Mouse (Mus musculus) yolk sac, embryonic 10.5 days (tissue): ENCODE results near the gene Pfkl.
"Not testable (repeated sequence)": the region's sequence is repeated elsewhere in the genome, so short reads cannot be mapped to it uniquely, and the experiment has no call there.

Source experiments
- DNase-seq: peaks from one replicate; pipeline ENCODE4 v3.0.0-alpha.2; 2017; ENCODE audit warnings: low spot score

The Pfkl gene

GRCm38 (mm10) chr10:77971709-77972553 is 38.0 kb downstream of the Pfkl start:
- no peak for DNase-seq

GRCm38 (mm10) chr10:77971191-77971590 is 38.7 kb downstream of the Pfkl start:
- DNase-seq = no peak

- no peak for DNase-seq
Measured at GRCm38 (mm10) chr10:77970481-77970880, 39.4 kb downstream of the Pfkl start, which contains the start of gene Trpm2. Gene Trpm2 (minus strand): TSS chr10:77970563.

GRCm38 (mm10) chr10:77969973-77970325 is 39.9 kb downstream of the Pfkl start:
- no peak for DNase-seq

GRCm38 (mm10) chr10:77969274-77969972 is 40.5 kb downstream of the Pfkl start:
- DNase-seq = no peak

- no peak for DNase-seq
Measured at GRCm38 (mm10) chr10:77963971-77964370, 45.9 kb downstream of the Pfkl start.

GRCm38 (mm10) chr10:77962725-77963124 is 47.2 kb downstream of the Pfkl start:
- DNase-seq = no peak

GRCm38 (mm10) chr10:77950468-77950867 is 59.4 kb downstream of the Pfkl start:
- not testable (repeated sequence) for DNase-seq

GRCm38 (mm10) chr10:77939685-77940084 is 70.2 kb downstream of the Pfkl start:
- no peak for DNase-seq
